Mouse (Mus musculus): ENCODE measurements at regions not wholly inside any gene's neighbourhood (a gene's known extent, or its start where the extent isn't known, plus 50 kb on each side); places are given as distances from the start of the nearest gene placed in this dataset.

DNA sequence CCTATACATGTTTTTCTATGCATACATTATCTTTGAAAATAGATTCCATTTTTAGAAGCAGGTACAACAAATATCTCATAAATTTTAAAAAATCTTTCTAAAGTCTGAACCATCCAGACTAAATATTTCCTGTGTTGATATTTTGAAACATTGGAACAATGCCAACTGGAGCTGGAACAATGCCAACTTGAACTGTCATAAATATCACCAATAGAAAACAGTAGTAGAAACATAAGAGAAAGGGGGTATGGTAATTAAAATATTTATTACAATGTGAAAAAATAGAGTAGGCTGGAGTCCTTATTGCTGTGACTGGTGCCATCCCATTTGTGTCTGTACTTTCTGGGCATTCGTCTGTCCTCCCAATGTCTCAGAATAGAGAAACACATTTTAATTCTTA lies 286.9 kb upstream of the Mctp2 start:
- no peaks in the 10 kb centered on the region for H3K4me1 ChIP-seq (ENCODE audit: control insufficient read depth, insufficient read depth, low read length)
- 77% methylated on average over 1 of the region's 1 CpGs for WGBS
- no peak overlapping the region for H3K4me3 ChIP-seq (ENCODE audit: insufficient read depth, low read depth, low read length)
- no peak overlapping the region for H3K27ac ChIP-seq (ENCODE audit: insufficient read depth, low read depth, low read length)
- TF ChIP-seq POLR2A (IDR thresholded peaks at IDR 0.05; ENCODE audit: insufficient read depth, low read depth, low read length), result no peak
- TF ChIP-seq CTCF (IDR thresholded peaks at IDR 0.05; ENCODE audit: insufficient read depth, low read depth, low read length), result no peak

DNA sequence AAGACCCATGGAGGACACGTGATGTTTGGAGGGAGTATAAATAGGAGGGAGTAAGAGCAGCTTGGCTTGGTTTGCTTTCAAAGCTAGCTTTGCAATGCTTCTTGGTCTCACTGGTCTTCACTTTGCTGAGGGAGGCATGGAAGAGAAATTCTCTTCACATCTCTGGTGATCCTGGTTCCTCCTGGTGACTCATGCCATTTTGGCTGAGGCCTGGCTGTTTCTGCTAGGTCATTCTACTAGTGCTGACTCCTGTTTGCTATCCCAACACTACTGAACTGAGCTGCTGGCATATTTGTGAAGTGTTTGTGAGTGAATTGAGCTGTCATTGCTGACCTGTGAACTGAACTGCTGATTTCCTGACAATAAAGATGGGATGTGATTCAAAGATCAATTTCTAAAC lies 288.3 kb upstream of the Mctp2 start:
- no peaks in the 10 kb centered on the region for H3K4me1 ChIP-seq (ENCODE audit: control insufficient read depth, insufficient read depth, low read length)

DNA sequence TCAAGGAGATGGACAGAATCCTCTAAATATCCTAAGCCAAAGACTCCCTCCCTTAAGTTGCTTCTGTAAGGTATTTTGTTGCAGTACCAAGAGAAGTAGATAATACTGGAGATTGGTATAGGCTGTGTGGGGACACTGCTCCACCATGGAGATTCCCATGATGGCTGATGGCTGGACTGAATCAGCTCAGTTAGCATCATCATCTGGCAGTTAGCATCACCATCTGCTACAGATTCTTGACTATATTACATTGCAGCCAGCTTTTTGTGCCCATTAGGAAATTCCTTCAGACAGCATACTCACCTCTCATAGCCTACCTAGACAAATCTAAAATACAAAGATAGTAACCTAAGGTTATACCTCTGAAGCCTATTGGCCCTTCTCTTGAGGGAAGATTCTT lies 290.6 kb upstream of the Mctp2 start:
- TF ChIP-seq CTCF (IDR thresholded peaks at IDR 0.05; ENCODE audit: insufficient read depth, low read depth, low read length), result no peak
- TF ChIP-seq POLR2A (IDR thresholded peaks at IDR 0.05; ENCODE audit: insufficient read depth, low read depth, low read length), result no peak
- H3K27ac ChIP-seq (ENCODE audit: insufficient read depth, low read depth, low read length), result no peak overlapping the region
- no peak overlapping the region for H3K4me3 ChIP-seq (ENCODE audit: insufficient read depth, low read depth, low read length)
- no peaks in the 10 kb centered on the region for H3K4me1 ChIP-seq (ENCODE audit: control insufficient read depth, insufficient read depth, low read length)

More for the DNA sequence above, 288.3 kb upstream of the Mctp2 start:
- Histone ChIP-seq H3K4me3 (ENCODE audit: insufficient read depth, low read depth, low read length) (no peak overlapping the region), H3K27ac (ENCODE audit: insufficient read depth, low read depth, low read length) (no peak overlapping the region)
- TF ChIP-seq POLR2A (IDR thresholded peaks at IDR 0.05; ENCODE audit: insufficient read depth, low read depth, low read length) (no peak), CTCF (IDR thresholded peaks at IDR 0.05; ENCODE audit: insufficient read depth, low read depth, low read length) (no peak)
- 95% methylated on average over 1 of the region's 1 CpGs for WGBS

DNA sequence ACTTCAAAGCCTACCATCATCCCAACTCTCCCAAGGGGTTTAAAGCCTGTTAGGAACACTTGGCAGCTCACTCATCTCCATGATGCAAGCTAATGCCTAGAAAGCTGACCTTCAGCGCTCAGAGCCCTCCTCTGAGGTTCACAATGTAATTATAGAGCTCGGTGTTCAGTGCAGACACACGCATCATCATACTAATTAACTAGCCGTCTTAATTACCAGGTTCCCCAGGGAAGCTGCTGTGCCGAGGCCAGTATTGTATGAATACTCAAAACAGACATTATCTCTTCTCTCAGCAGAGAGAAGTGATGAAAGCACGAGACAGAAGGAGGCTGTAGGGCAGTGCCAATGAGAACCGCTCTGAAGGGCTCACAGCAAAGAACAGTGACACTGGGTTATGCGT lies 295.5 kb upstream of the Mctp2 start:
- TF ChIP-seq CTCF (IDR thresholded peaks at IDR 0.05; ENCODE audit: insufficient read depth, low read depth, low read length), result no peak
- TF ChIP-seq POLR2A (IDR thresholded peaks at IDR 0.05; ENCODE audit: insufficient read depth, low read depth, low read length), result no peak
- H3K4me3 ChIP-seq (ENCODE audit: insufficient read depth, low read depth, low read length), result no peak overlapping the region
- WGBS, result 16% methylated on average over 8 of the region's 8 CpGs
- no peak overlapping the region for H3K27ac ChIP-seq (ENCODE audit: insufficient read depth, low read depth, low read length)
- H3K4me1 ChIP-seq (ENCODE audit: control insufficient read depth, insufficient read depth, low read length), result peaks cover 2% of the 10 kb centered on the region

DNA sequence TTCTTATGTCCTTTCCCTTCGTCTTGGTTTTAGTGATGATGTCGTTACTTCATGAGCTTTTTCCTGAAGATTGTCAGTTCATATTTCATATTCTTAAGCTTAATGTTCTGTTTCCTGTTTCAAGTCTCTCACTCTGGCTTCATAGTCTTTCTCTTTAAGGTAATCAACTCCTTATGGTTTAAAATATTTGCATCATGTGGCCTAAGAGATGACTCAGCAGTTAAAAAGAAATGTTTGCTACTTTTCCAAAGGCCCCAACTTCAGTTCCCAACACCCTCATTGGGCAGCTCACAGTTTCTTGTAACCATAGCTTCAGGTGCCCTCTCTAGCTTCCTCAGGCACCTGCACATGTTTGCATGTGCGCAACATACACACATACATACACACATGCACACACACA lies 303.4 kb upstream of the Mctp2 start:
- no peak overlapping the region for H3K4me3 ChIP-seq (ENCODE audit: insufficient read depth, low read depth, low read length)
- no peak for TF ChIP-seq CTCF (IDR thresholded peaks at IDR 0.05; ENCODE audit: insufficient read depth, low read depth, low read length)
- no peak for TF ChIP-seq POLR2A (IDR thresholded peaks at IDR 0.05; ENCODE audit: insufficient read depth, low read depth, low read length)
- WGBS, result 97% methylated on average over 3 of the region's 3 CpGs
- H3K27ac ChIP-seq (ENCODE audit: insufficient read depth, low read depth, low read length), result no peak overlapping the region
- no peaks in the 10 kb centered on the region for H3K4me1 ChIP-seq (ENCODE audit: control insufficient read depth, insufficient read depth, low read length)

DNA sequence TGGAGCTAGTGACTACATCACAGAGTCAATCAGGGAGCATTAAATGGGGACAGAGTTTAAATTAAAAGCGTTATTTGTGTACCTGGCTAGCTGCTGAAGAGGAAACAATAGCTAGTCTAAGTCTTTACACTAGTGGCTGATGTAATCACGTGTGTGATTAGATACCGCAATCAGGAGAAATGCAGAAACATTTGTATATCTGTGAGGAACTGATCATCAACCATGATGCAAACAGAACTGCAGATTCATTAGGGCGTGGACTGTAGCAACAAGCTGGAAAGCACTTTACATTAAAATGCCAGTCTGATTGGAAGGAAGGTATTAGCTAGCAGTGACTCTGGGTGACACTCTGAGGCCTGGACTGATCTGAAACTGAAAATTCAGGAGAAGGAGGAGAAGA lies 308.8 kb upstream of the Mctp2 start:
- H3K4me1 ChIP-seq (ENCODE audit: control insufficient read depth, insufficient read depth, low read length), result no peaks in the 10 kb centered on the region
- no peak for TF ChIP-seq CTCF (IDR thresholded peaks at IDR 0.05; ENCODE audit: insufficient read depth, low read depth, low read length)
- no peak for TF ChIP-seq POLR2A (IDR thresholded peaks at IDR 0.05; ENCODE audit: insufficient read depth, low read depth, low read length)
- WGBS, result 85% methylated on average over 4 of the region's 4 CpGs
- H3K27ac ChIP-seq (ENCODE audit: insufficient read depth, low read depth, low read length), result no peak overlapping the region
- no peak overlapping the region for H3K4me3 ChIP-seq (ENCODE audit: insufficient read depth, low read depth, low read length)

DNA sequence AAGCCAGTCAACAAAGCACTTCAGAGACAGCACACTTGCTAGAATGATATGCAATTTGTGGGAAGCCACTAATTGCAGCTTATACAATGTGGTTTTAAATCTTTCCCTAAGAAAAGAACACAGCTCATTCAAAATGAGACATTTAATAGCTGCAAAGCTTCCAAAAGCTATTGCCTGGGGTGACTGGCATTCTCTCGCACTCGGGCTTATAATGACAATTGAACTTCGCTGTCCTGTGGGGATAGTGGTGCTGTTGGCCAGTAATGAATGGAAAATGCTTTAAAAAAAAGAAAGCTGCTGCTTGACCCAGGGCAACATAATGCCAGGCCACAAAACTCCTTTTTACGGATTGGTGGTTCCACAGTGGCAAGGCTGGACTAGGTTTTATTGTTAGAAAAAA lies 321.0 kb upstream of the Mctp2 start:
- Histone ChIP-seq H3K27ac (ENCODE audit: insufficient read depth, low read depth, low read length) (no peak overlapping the region), H3K4me1 (ENCODE audit: control insufficient read depth, insufficient read depth, low read length) (no peaks in the 10 kb centered on the region), H3K4me3 (ENCODE audit: insufficient read depth, low read depth, low read length) (no peak overlapping the region)
- TF ChIP-seq CTCF (IDR thresholded peaks at IDR 0.05; ENCODE audit: insufficient read depth, low read depth, low read length) (no peak), POLR2A (IDR thresholded peaks at IDR 0.05; ENCODE audit: insufficient read depth, low read depth, low read length) (no peak)
- 52% methylated on average over 4 of the region's 4 CpGs for WGBS

DNA sequence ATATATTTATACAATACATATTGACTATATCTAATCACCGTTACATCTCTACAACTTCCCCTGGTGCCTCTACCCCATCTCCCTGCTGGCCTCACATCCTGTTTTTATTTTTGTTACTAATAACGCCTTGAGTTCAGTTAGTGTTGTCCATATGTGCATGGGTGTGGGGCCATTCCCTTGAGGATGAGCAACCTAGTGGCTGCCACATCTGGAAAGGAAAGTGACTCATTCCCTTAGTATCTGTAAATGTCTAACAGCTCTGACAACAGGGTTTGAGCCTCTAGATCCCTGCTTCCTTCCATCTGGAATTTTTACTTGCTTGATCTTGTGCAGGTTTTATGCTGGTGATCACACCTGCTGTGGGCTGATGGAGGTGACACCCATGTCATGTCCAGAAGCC lies 333.2 kb upstream of the Mctp2 start:
- TF ChIP-seq POLR2A (IDR thresholded peaks at IDR 0.05; ENCODE audit: insufficient read depth, low read depth, low read length) (no peak), CTCF (IDR thresholded peaks at IDR 0.05; ENCODE audit: insufficient read depth, low read depth, low read length) (no peak)
- Histone ChIP-seq H3K4me3 (ENCODE audit: insufficient read depth, low read depth, low read length) (no peak overlapping the region), H3K4me1 (ENCODE audit: control insufficient read depth, insufficient read depth, low read length) (no peaks in the 10 kb centered on the region), H3K27ac (ENCODE audit: insufficient read depth, low read depth, low read length) (no peak overlapping the region)
- 82% methylated on average over 2 of the region's 2 CpGs for WGBS

DNA sequence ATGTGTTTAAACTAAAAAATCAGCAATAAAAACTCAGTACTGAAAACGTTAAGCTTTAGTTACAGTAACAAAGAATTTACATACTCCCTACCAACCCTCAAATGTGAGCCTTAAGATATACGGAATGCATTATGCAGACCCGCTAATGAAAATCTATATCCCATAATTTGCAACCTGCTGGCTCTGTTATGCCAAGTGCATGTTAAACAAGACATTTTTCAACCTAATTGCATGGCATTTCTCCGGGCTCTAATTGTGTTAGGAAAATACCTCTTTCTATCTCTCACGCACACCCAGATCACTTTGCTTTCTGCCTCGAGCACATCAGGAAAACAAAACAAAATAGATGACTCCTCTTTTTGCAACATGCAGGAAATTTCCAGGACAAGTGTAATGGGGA lies 368.6 kb upstream of the Mctp2 start:
- no peak for TF ChIP-seq POLR2A (IDR thresholded peaks at IDR 0.05; ENCODE audit: insufficient read depth, low read depth, low read length)
- no peak for TF ChIP-seq CTCF (IDR thresholded peaks at IDR 0.05; ENCODE audit: insufficient read depth, low read depth, low read length)
- Histone ChIP-seq H3K4me3 (ENCODE audit: insufficient read depth, low read depth, low read length) (no peak overlapping the region), H3K27ac (ENCODE audit: insufficient read depth, low read depth, low read length) (no peak overlapping the region), H3K4me1 (ENCODE audit: control insufficient read depth, insufficient read depth, low read length) (no peaks in the 10 kb centered on the region)
- 44% methylated on average over 6 of the region's 6 CpGs for WGBS

DNA sequence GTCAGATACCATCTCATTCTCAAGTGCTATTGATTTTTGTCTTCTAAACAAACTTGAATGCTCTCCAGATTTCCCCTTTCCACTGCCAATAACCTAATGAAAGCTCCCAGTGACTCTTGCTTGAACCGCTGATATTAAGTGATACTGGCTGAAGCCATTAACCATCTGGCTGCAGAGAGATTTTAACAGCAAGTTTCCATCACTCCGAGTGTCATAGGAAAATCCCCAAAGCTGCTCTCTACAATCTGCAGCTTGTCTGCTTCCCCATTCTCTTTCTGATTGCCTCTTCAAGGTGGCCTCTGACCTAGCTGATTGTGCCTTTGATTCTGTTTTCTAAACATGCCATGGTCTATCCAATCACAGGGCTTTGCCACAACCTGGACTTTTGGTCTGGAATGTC lies 379.4 kb upstream of the Mctp2 start:
- no peak overlapping the region for H3K27ac ChIP-seq (ENCODE audit: insufficient read depth, low read depth, low read length)
- WGBS, result 54% methylated on average over 2 of the region's 2 CpGs
- TF ChIP-seq CTCF (IDR thresholded peaks at IDR 0.05; ENCODE audit: insufficient read depth, low read depth, low read length), result no peak
- TF ChIP-seq POLR2A (IDR thresholded peaks at IDR 0.05; ENCODE audit: insufficient read depth, low read depth, low read length), result no peak
- no peaks in the 10 kb centered on the region for H3K4me1 ChIP-seq (ENCODE audit: control insufficient read depth, insufficient read depth, low read length)
- no peak overlapping the region for H3K4me3 ChIP-seq (ENCODE audit: insufficient read depth, low read depth, low read length)
